Mouse (Mus musculus) CH12.LX (cell line): ENCODE measurements around the gene Adamts3. TPM values are rescaled to one million over a fixed set of nuclear protein-coding genes. Genes with fewer than 3 reads are reported as not detected.

Source experiments
- DNase-seq: peaks from one replicate; pipeline ENCODE4 v3.0.0-alpha.2; 2013; ENCODE audit errors: extremely low read depth
- H3K27ac ChIP-seq: 2 replicates; pipeline ENCODE4 v1.5.1; 2012; ENCODE audit warnings: low read depth, mild to moderate bottlenecking, control low read depth, moderate library complexity; ENCODE audit not compliant: insufficient read depth
- H3K27me3 ChIP-seq: replicated peaks from 2 replicates; pipeline ENCODE3; 2012; ENCODE audit warnings: inconsistent platforms
- H3K36me3 ChIP-seq, 2 experiments: replicated peaks in 1 of 2; 2 replicates each; pipeline versions ENCODE3 to v1.6.1; 2012; ENCODE audit warnings: inconsistent platforms in 1 of 2, low read length in 1 of 2, mild to moderate bottlenecking in 1 of 2, mixed read lengths in 1 of 2, moderate library complexity in 1 of 2; ENCODE audit not compliant: control insufficient read depth in 1 of 2, insufficient read depth in 1 of 2
- H3K4me1 ChIP-seq, 2 experiments: 2 replicates each; pipeline ENCODE4 v1.6.1; 2012; ENCODE audit warnings: inconsistent platforms in 1 of 2, moderate library complexity in 1 of 2; ENCODE audit not compliant: insufficient read depth in 2 of 2, control insufficient read depth in 1 of 2
- H3K4me2 ChIP-seq: 2 replicates; pipeline ENCODE4 v1.6.1; 2012; ENCODE audit warnings: low read depth, mild to moderate bottlenecking, control low read depth; ENCODE audit not compliant: poor library complexity, insufficient read depth, severe bottlenecking
- H3K4me3 ChIP-seq, 3 experiments: fragments of 150-350 bp in 1 of 3; sonication (generic) in 1 of 3; replicated peaks in 1 of 3; 2 replicates each; pipeline versions ENCODE3 to v1.5.1; 2011 to 2012; ENCODE audit warnings: low read depth in 2 of 3, low read length in 2 of 3, mild to moderate bottlenecking in 2 of 3, moderate library complexity in 2 of 3, control low read depth in 1 of 3, improper control_type of control experiment in 1 of 3, inconsistent platforms in 1 of 3, mixed read lengths in 1 of 3; ENCODE audit not compliant: poor library complexity in 1 of 3
- H3K79me2 ChIP-seq: replicated peaks from 2 replicates; pipeline ENCODE4 v1.6.1; 2012; ENCODE audit warnings: mild to moderate bottlenecking, moderate library complexity; ENCODE audit not compliant: control insufficient read depth, poor library complexity, insufficient read depth, severe bottlenecking; ENCODE audit errors: extremely low read depth
- H3K9ac ChIP-seq: 2 replicates; pipeline ENCODE4 v1.6.1; 2012; ENCODE audit warnings: low read depth, mild to moderate bottlenecking, control low read depth, moderate library complexity; ENCODE audit not compliant: insufficient read depth
- H3K9me3 ChIP-seq: replicated peaks from 2 replicates; pipeline ENCODE3; 2012; ENCODE audit warnings: low read length, inconsistent platforms, mixed read lengths
- BHLHE40 ChIP-seq: IDR thresholded peaks from 2 replicates; pipeline ENCODE4 v1.6.1; 2011; ENCODE audit warnings: mild to moderate bottlenecking, low read depth, low read length, improper control_type of control experiment
- CHD2 ChIP-seq: IDR thresholded peaks from 2 replicates; pipeline ENCODE4 v1.6.1; 2011; ENCODE audit warnings: low read length, improper control_type of control experiment
- CTCF ChIP-seq, 2 experiments: IDR thresholded peaks in 1 of 2; conservative IDR thresholded peaks in 1 of 2; 2 replicates each; pipeline ENCODE4 v1.5.1; 2011 to 2012; ENCODE audit warnings: low read depth in 2 of 2, low read length in 2 of 2, improper control_type of control experiment in 1 of 2, inconsistent platforms in 1 of 2, mild to moderate bottlenecking in 1 of 2, moderate library complexity in 1 of 2
- ELF1 ChIP-seq: IDR thresholded peaks from 2 replicates; pipeline ENCODE4 v1.6.1; 2014; ENCODE audit warnings: low read depth, mild to moderate bottlenecking, inconsistent platforms, low read length, improper control_type of control experiment
- JUN ChIP-seq: IDR thresholded peaks from 2 replicates; pipeline ENCODE4 v1.6.1; 2011; ENCODE audit warnings: low read depth, mild to moderate bottlenecking, low read length, improper control_type of control experiment, moderate library complexity; ENCODE audit not compliant: insufficient read depth
- JUND ChIP-seq: conservative IDR thresholded peaks from 2 replicates; pipeline ENCODE4 v1.6.1; 2011; ENCODE audit warnings: low read depth, low read length, improper control_type of control experiment
- MAFK ChIP-seq: IDR thresholded peaks from 2 replicates; pipeline ENCODE4 v1.6.1; 2011; ENCODE audit warnings: low read length, improper control_type of control experiment; ENCODE audit not compliant: insufficient replicate concordance
- MAX ChIP-seq: IDR thresholded peaks from 2 replicates; pipeline ENCODE4 v1.6.1; 2011; ENCODE audit warnings: low read length, improper control_type of control experiment
- MAZ ChIP-seq: IDR thresholded peaks from 2 replicates; pipeline ENCODE4 v1.6.1; 2012; ENCODE audit warnings: low read depth, mild to moderate bottlenecking, inconsistent platforms, low read length, improper control_type of control experiment, moderate library complexity
- MEF2A ChIP-seq: IDR thresholded peaks from 2 replicates; pipeline ENCODE4 v1.6.1; 2014; ENCODE audit warnings: low read depth, mild to moderate bottlenecking, inconsistent platforms, low read length, improper control_type of control experiment, borderline replicate concordance
- MXI1 ChIP-seq: IDR thresholded peaks from 2 replicates; pipeline ENCODE4 v1.6.1; 2011; ENCODE audit warnings: mild to moderate bottlenecking, low read depth, low read length, improper control_type of control experiment
- NELFE ChIP-seq: IDR thresholded peaks from 2 replicates; pipeline ENCODE4 v1.6.1; 2011; ENCODE audit warnings: low read depth, low read length, improper control_type of control experiment
- NRF1 ChIP-seq: IDR thresholded peaks from 2 replicates; pipeline ENCODE4 v1.6.1; 2014; ENCODE audit warnings: low read depth, mild to moderate bottlenecking, inconsistent platforms, low read length, improper control_type of control experiment, moderate library complexity
- POLR2AphosphoS2 ChIP-seq: IDR thresholded peaks from 2 replicates; pipeline ENCODE4 v1.6.1; 2011; ENCODE audit warnings: low read depth, low read length, improper control_type of control experiment
- RCOR1 ChIP-seq: conservative IDR thresholded peaks from 2 replicates; pipeline ENCODE4 v1.6.1; 2012; ENCODE audit warnings: low read depth, mild to moderate bottlenecking, inconsistent platforms, low read length, improper control_type of control experiment
- SIN3A ChIP-seq: IDR thresholded peaks from 2 replicates; pipeline ENCODE4 v1.6.1; 2012; ENCODE audit warnings: low read length, improper control_type of control experiment, inconsistent platforms
- SMC3 ChIP-seq: IDR thresholded peaks from 2 replicates; pipeline ENCODE4 v1.6.1; 2011; ENCODE audit warnings: low read depth, low read length, improper control_type of control experiment
- TBP ChIP-seq: conservative IDR thresholded peaks from 2 replicates; pipeline ENCODE4 v1.6.1; 2011; ENCODE audit warnings: low read depth, low read length, improper control_type of control experiment
- UBTF ChIP-seq: IDR thresholded peaks from 2 replicates; pipeline ENCODE4 v1.6.1; 2012; ENCODE audit warnings: low read depth, mild to moderate bottlenecking, inconsistent platforms, low read length, improper control_type of control experiment, moderate library complexity
- USF1 ChIP-seq: IDR thresholded peaks from 2 replicates; pipeline ENCODE4 v1.6.1; 2014; ENCODE audit warnings: low read depth, mild to moderate bottlenecking, inconsistent platforms, low read length, improper control_type of control experiment
- USF2 ChIP-seq: conservative IDR thresholded peaks from 2 replicates; pipeline ENCODE4 v1.6.1; 2011; ENCODE audit warnings: low read depth, low read length, improper control_type of control experiment
- ZC3H11A ChIP-seq: IDR thresholded peaks from 2 replicates; pipeline ENCODE4 v1.6.1; 2012; ENCODE audit warnings: low read depth, mild to moderate bottlenecking, inconsistent platforms, low read length, improper control_type of control experiment
- ZNF384 ChIP-seq: IDR thresholded peaks from 2 replicates; pipeline ENCODE4 v1.6.1; 2012; ENCODE audit warnings: low read depth, low read length, improper control_type of control experiment, inconsistent platforms
- dilution Hi-C: fragments of 300-500 bp; cut with MboI; formaldehyde crosslinking; loops from 2 replicates; pipeline ENCODE4 v1.14.3; 2020; ENCODE audit warnings: low sequenced_read_pairs; ENCODE audit not compliant: extremely low pct_unique_long_range_greater_than_20kb, extremely low pct_ligation_motif_present
- in situ Hi-C: fragments of 300-500 bp; cut with MboI; formaldehyde crosslinking; loops from 3 replicates; pipeline ENCODE4 v1.14.3; 2019; ENCODE audit warnings: low sequenced_read_pairs, low pct_ligation_motif_present, low pct_unique_long_range_greater_than_20kb, mixed read lengths
- polyA plus RNA-seq: library from polyadenylated mRNA; unstranded; fragments of >175 nt; gene quantifications from 2 replicates; pipeline ENCODE4 v1.2.1, GENCODE M21; 2012; ENCODE audit warnings: low read depth; ENCODE audit not compliant: insufficient read length
- total RNA-seq, 2 experiments: library from RNA; depleted of rRNA; stranded (reverse); fragments of 300-350 nt in 1 of 2; fragments of >200 nt in 1 of 2; gene quantifications; 2 replicates each; pipeline ENCODE4 v1.2.3; 2012 to 2014

Gene Adamts3
- total and polyA plus RNA-seq, 3 experiments, result not detected

DNA sequence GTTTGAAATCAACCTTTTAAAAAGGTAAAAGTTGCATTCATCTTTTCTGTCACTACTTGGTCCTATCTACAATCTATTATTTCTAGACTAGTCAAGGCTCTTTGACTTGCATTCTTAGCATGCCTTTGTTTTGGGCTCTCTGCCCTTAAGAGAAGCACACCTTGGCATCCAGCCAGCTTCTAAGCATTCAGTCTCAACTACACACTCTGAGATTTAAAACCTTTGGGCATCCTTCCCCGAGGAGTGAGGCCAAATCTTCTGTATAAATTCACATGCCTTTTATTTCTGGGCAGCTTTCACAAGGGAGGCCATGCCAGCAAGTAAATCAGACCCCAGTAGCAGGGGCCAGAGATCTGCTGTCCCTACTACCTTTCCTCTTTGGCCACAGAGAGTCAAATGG, 178.9 kb downstream of the Adamts3 start:
- H3K9me3 ChIP-seq, result peaks cover 12% of the 10 kb centered on the region
- H3K27me3 ChIP-seq, result no peaks in the 10 kb centered on the region
- H3K9ac ChIP-seq, result no peak overlapping the region
- TF ChIP-seq SMC3 (no peak), SIN3A (no peak), RCOR1 (no peak), MXI1 (no peak), NRF1 (no peak), UBTF (no peak), ZC3H11A (no peak), MEF2A (no peak), POLR2AphosphoS2 (no peak), CHD2 (no peak), MAZ (no peak), TBP (no peak), NELFE (no peak), BHLHE40 (no peak), USF1 (no peak), MAX (no peak), ELF1 (no peak), MAFK (no peak), USF2 (no peak)
- no peak overlapping the region for H3K4me3 ChIP-seq
- dilution Hi-C loops (no loop called here), in situ Hi-C loops (no loop called here)
- H3K36me3 ChIP-seq, result no peaks in the 10 kb centered on the region
- no peaks in the 10 kb centered on the region for H3K79me2 ChIP-seq
- no peak overlapping the region for H3K4me2 ChIP-seq
- no peak for DNase-seq
- H3K4me1 ChIP-seq, result no peaks in the 10 kb centered on the region
- no peak overlapping the region for H3K27ac ChIP-seq

DNA sequence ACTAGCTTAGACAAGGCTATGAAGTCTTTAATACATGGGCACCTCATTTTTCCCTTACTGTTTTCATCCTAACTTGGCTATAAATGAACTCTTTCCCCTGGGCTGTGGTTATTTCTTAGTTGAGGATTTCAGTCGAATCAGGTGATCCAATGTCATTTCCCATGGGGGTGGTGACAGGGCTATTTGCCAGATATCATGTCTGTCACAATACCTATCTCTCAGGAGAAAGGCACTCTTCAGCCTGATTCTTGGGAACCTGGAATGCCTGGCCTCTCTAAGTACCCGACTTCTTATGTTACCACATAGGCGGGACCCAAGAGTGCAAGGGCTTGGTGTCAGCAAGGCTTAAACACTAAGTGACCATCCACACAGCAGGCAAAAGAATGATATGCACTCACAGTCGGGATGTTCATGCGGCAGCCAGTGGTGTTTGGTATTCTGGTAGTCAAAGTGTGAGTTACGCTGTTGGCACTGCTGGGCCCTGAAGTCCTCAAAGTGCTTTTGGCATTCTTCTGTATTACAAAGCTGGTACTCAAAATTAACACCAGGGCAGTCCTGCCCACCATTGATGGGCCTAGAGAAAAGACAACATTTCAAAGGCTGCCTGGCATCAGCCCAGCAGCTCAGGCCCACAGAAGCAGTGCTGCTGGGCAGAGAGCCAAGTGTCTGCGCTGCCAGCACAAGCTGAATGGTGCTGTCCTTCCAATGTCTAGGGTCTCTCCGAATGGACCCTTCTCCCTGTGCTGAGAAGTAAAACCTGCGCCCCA, 181.7 kb downstream of the Adamts3 start:
- dilution Hi-C loops (no loop called here), in situ Hi-C loops (no loop called here)
- peaks cover 8% of the 10 kb centered on the region for H3K9me3 ChIP-seq
- H3K27me3 ChIP-seq, result no peaks in the 10 kb centered on the region
- H3K4me3 ChIP-seq, result no peak overlapping the region
- no peaks in the 10 kb centered on the region for H3K4me1 ChIP-seq
- H3K79me2 ChIP-seq, result no peaks in the 10 kb centered on the region
- H3K9ac ChIP-seq, result no peak overlapping the region
- no peak for TF ChIP-seq MAX
- TF ChIP-seq ELF1, result no peak
- no peak for TF ChIP-seq UBTF
- TF ChIP-seq CHD2, result no peak
- no peak for TF ChIP-seq CTCF (conservative IDR thresholded peaks at IDR 0.05 in 1 of 2, IDR thresholded peaks at IDR 0.05 in 1 of 2; ENCODE audit: low read depth in 2 of 2, low read length in 2 of 2)
- TF ChIP-seq JUN, result no peak
- TF ChIP-seq ZNF384, result no peak
- no peak for TF ChIP-seq JUND
- no peak for DNase-seq
- no peaks in the 10 kb centered on the region for H3K36me3 ChIP-seq
- H3K27ac ChIP-seq, result no peak overlapping the region
- no peak overlapping the region for H3K4me2 ChIP-seq
